ENCODE assay signal across 8 mouse cellular contexts in the genomic region with DNA sequence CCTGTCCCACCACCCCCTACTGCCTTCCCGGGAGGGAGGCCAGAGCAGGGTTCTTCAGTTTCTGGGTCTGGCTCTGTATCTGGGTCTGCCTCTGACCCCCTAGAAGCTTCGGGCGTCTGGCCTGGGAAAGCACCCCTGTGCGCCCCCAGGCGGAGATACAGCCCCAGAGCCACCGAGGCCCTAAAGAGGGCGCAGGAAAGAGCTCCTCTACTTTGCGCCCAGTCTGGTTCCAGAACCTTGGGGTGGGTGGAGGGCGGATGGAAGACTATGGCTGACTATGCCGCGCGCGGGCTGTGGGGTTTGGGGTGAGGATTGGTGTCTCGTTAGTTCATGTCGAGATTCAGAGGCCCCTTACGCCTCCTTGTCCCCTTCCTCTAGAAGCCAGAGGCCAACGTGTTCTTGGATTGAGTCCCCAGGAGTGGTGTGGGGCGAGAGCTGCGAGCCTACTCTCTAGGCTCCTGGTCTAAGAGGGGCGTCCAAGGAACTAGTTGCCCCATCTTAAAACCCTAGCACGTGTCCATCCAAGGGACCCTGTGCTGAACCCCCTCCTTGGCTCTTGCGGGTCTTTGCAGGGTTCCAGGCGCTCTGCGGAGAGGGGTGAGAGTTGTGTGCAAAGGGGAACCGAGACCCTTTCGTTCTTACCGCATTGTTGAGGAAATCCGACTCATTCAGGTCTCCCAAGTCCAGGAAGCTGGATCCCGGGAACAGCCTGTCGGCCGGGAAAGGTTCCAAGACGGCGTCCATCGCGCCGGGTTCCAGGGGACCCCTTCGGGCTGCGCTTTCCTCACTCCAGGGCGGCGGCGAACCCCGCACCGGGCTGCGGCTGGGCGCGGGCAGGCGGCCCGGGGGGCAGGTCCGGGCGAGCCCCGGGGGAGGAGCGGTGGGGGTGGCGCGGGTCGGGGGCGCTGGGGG. TPM values are rescaled to one million over a fixed set of nuclear protein-coding genes. Genes with fewer than 3 reads are reported as not detected.
DNase-seq lines count a peak whose midpoint lies in the region; ATAC-seq and TF ChIP-seq lines count a peak whose summit lies in the region.

No protein-coding gene starts in this region.

- H3K4me3 ChIP-seq in G1E (ENCODE audit: low read depth, low read length), result peak overlapping the region; percentile 49; the same call in 1 of the 2 replicates
- H3K4me3 ChIP-seq in embryonic facial prominence, embryonic 15.5 days (replicated peaks), result peak overlapping the region; percentile 74
- peak overlapping the region; percentile 72 for H3K4me3 ChIP-seq in limb, embryonic 13.5 days
- peak overlapping the region; percentile 54 for H3K4me3 ChIP-seq in midbrain, embryonic 14.5 days (replicated peaks; ENCODE audit: low read depth, low read length)

- no peaks in the 10 kb centered on the region for H3K9me3 ChIP-seq in G1E (replicated peaks)
- no peaks in the 10 kb centered on the region for H3K9me3 ChIP-seq in embryonic facial prominence, embryonic 15.5 days (replicated peaks)
- no peaks in the 10 kb centered on the region for H3K9me3 ChIP-seq in limb, embryonic 13.5 days
- H3K9me3 ChIP-seq in midbrain, embryonic 14.5 days (ENCODE audit: control insufficient read depth, low read length), result no peaks in the 10 kb centered on the region

- peaks cover 5% of the 10 kb centered on the region; the same call in 1 of the 2 replicates for H3K4me1 ChIP-seq in G1E (ENCODE audit: insufficient read depth, low read depth, low read length)
- H3K4me1 ChIP-seq in embryonic facial prominence, embryonic 15.5 days, result peaks cover 29% of the 10 kb centered on the region
- peaks cover 49% of the 10 kb centered on the region for H3K4me1 ChIP-seq in limb, embryonic 13.5 days
- peaks cover 5% of the 10 kb centered on the region; the same call in 1 of the 2 replicates for H3K4me1 ChIP-seq in midbrain, embryonic 14.5 days (ENCODE audit: control insufficient read depth, insufficient read depth, low read length)

- 5% methylated on average over 41 of the region's 56 CpGs for WGBS in embryonic facial prominence, embryonic 15.5 days
- WGBS in limb, embryonic 13.5 days, result 3% methylated on average over 55 of the region's 56 CpGs
- WGBS in midbrain, embryonic 14.5 days, result 5% methylated on average over 56 of the region's 56 CpGs

- H3K27me3 ChIP-seq in G1E (ENCODE audit: insufficient read depth, low read length), result peaks cover 42% of the 10 kb centered on the region
- no peaks in the 10 kb centered on the region for H3K27me3 ChIP-seq in embryonic facial prominence, embryonic 15.5 days
- peaks cover 44% of the 10 kb centered on the region for H3K27me3 ChIP-seq in limb, embryonic 13.5 days
- H3K27me3 ChIP-seq in midbrain, embryonic 14.5 days (ENCODE audit: control insufficient read depth, insufficient read depth, low read length), result peaks cover 18% of the 10 kb centered on the region; the same call in 1 of the 2 replicates

- peak overlapping the region; percentile 90 for H3K27ac ChIP-seq in embryonic facial prominence, embryonic 15.5 days (replicated peaks)
- H3K27ac ChIP-seq in limb, embryonic 13.5 days, result peak overlapping the region; percentile 65; the same call in 1 of the 2 replicates
- H3K27ac ChIP-seq in midbrain, embryonic 14.5 days (replicated peaks; ENCODE audit: low read depth, low read length), result no peak overlapping the region

- peak overlapping the region; percentile 90 for H3K4me2 ChIP-seq in embryonic facial prominence, embryonic 15.5 days (replicated peaks)
- H3K4me2 ChIP-seq in limb, embryonic 13.5 days (replicated peaks), result peak overlapping the region; percentile 95
- peak overlapping the region; percentile 97 for H3K4me2 ChIP-seq in midbrain, embryonic 14.5 days (ENCODE audit: low read length)

- H3K9ac ChIP-seq in embryonic facial prominence, embryonic 15.5 days, result peak overlapping the region; percentile 59
- peak overlapping the region; percentile 80 for H3K9ac ChIP-seq in limb, embryonic 13.5 days
- H3K9ac ChIP-seq in midbrain, embryonic 14.5 days (replicated peaks; ENCODE audit: low read length), result peak overlapping the region; percentile 56

- DNase-seq in embryo, embryonic 10.5 days (ENCODE audit: low spot score), result peak; percentile 50
- no peak for DNase-seq in embryo, embryonic 10 days (ENCODE audit: low spot score)
- DNase-seq in G1E (ENCODE audit: low spot score), result no peak
- DNase-seq in heart, postnatal 10 days, result peak; percentile 60 to 69
- peak; percentile 63 for DNase-seq in midbrain, embryonic 14.5 days
- DNase-seq in layer of hippocampus, adult 9-10 months (ENCODE audit: low spot score), result no peak

- no peak for TF ChIP-seq CTCF in G1E (IDR thresholded peaks at IDR 0.05; ENCODE audit: low read depth, low read length)

- no peak for ATAC-seq in G1E (ENCODE audit: extremely low read depth, insufficient number of reproducible peaks, low FRiP score, poor library complexity, severe bottlenecking)
- ATAC-seq in embryonic facial prominence, embryonic 15.5 days (ENCODE audit: insufficient number of reproducible peaks, low FRiP score, low TSS enrichment, low read depth), result peak; percentile 58
- ATAC-seq in limb, embryonic 13.5 days (ENCODE audit: low FRiP score, low read depth), result peak; percentile 24; the same call in 1 of the 2 replicates
- 0 out of 2 replicates have a peak, but pooled peaks have one; percentile 43 for ATAC-seq in midbrain, embryonic 14.5 days (ENCODE audit: low FRiP score, low TSS enrichment)

- intact Hi-C loops in heart, postnatal 10 days (cut with DNase I), result loop anchor here (1.0 to 2.0 kb wide), 2 partner anchors 33 to 35 kb away; no protein-coding TSS in a partner anchor

- no peaks in the 10 kb centered on the region for H3K36me3 ChIP-seq in G1E (replicated peaks)
- no peaks in the 10 kb centered on the region for H3K36me3 ChIP-seq in embryonic facial prominence, embryonic 15.5 days
- no peaks in the 10 kb centered on the region for H3K36me3 ChIP-seq in limb, embryonic 13.5 days
- H3K36me3 ChIP-seq in midbrain, embryonic 14.5 days (ENCODE audit: control insufficient read depth, insufficient read depth, low read length), result no peaks in the 10 kb centered on the region

RNA-seq across cellular contexts. Expression of a gene that starts 0.7 kb away (rescaled TPM):
- total RNA-seq in G1E (2014; fragmentation: Nextera tagmentation) (2.5 and 2.8 TPM in 2 replicates), G1E (2017) (1.4 and 1.5 TPM in 2 replicates)
- polyA plus RNA-seq in G1E (2012), result 1.1 and 1.4 TPM in 2 replicates
- 36.8 and 44.3 TPM in 2 replicates for polyA plus RNA-seq in embryonic facial prominence, embryonic 15.5 days (2015; fragmentation: Nextera tagmentation; extraction: Ambion mirVana)
- 10 to 100 TPM; 15.6 to 16.0 TPM for total RNA-seq in heart, postnatal 10 days (2021)
- polyA plus RNA-seq in limb, embryonic 13.5 days (2015; fragmentation: Nextera tagmentation; extraction: Ambion mirVana), result 10.1 and 10.9 TPM in 2 replicates
- 0.69 and 2.0 TPM in 2 replicates for polyA plus RNA-seq in midbrain, embryonic 14.5 days (2014; fragmentation: Nextera tagmentation; extraction: Ambion mirVana)

RNA-seq across cellular contexts. Expression of a gene that starts 48.0 kb away (rescaled TPM):
- 290 and 308 TPM in 2 replicates for total RNA-seq in G1E (2014; fragmentation: Nextera tagmentation)
- total RNA-seq in G1E (2017), result 115 and 146 TPM in 2 replicates
- polyA plus RNA-seq in G1E (2012), result 403 and 416 TPM in 2 replicates
- 36.3 and 39.9 TPM in 2 replicates for polyA plus RNA-seq in embryonic facial prominence, embryonic 15.5 days (2015; fragmentation: Nextera tagmentation; extraction: Ambion mirVana)
- total RNA-seq in heart, postnatal 10 days (2021), result 10 to 100 TPM; 64.3 to 85.9 TPM
- polyA plus RNA-seq in limb, embryonic 13.5 days (2015; fragmentation: Nextera tagmentation; extraction: Ambion mirVana), result 33.0 and 34.0 TPM in 2 replicates
- polyA plus RNA-seq in midbrain, embryonic 14.5 days (2014; fragmentation: Nextera tagmentation; extraction: Ambion mirVana), result 27.5 and 32.0 TPM in 2 replicates

Comparison
In these comparisons a context has a peak if more than half of its experiments do, and no peak if none do; other contexts are left out.
1. DNase-seq: peak in embryo, embryonic 10.5 days (single experiment), heart, postnatal 10 days (2 of 2) and midbrain, embryonic 14.5 days (single experiment); none in embryo, embryonic 10 days (single experiment), G1E (single experiment) and layer of hippocampus, adult 9-10 months (single experiment).
2. Peak in every context shown above with its lines, with median percentiles within 50 percentile points of each other: H3K4me3 ChIP-seq, H3K4me2 ChIP-seq and H3K9ac ChIP-seq.